Mouse (Mus musculus) small intestine, adult 2 months (tissue): ENCODE results near the gene Rrbp1.

ENCODE experiments used
- CTCF ChIP-seq: fragments of 200-500 bp; IDR thresholded peaks from 2 replicates; pipeline ENCODE4 v1.5.1; 2012; ENCODE audit warnings: low read depth, mild to moderate bottlenecking, control low read depth, inconsistent platforms, low read length, moderate library complexity, mixed read lengths; ENCODE audit not compliant: insufficient replicate concordance, insufficient read length; ENCODE audit errors: extremely low read depth
- POLR2A ChIP-seq: fragments of 200-500 bp; IDR thresholded peaks from 2 replicates; pipeline ENCODE4 v1.6.1; 2012; ENCODE audit warnings: low read depth, mild to moderate bottlenecking, control low read depth, inconsistent platforms, low read length, moderate library complexity

DNA sequence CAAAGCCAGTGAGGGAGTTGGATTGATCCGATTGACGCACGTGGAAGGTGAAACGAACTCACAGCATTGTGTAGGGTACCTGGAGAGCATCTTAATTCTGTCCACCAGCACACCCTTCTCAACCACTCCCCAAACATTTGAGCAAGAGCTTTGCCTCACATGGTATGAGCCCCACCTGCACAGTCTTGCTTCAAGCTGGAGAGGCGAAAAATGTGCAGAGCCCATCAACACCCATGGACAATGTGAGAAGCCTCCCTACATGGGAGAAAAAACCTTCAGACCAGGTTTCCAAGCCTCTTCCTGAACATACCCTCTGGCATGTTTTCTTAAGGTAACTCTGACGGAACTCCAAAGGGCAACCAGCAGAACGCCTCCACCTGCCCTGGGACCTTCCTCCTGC lies 19.7 kb upstream of the Rrbp1 start:
- no peak for TF ChIP-seq CTCF
- no peak for TF ChIP-seq POLR2A
